Mouse (Mus musculus) intestine, embryonic 16.5 days (tissue): Measurements from ENCODE around the gene Nt5c3b. TPM values are rescaled to one million over a fixed set of nuclear protein-coding genes. Genes with fewer than 3 reads are reported as not detected.

Experiments
- ATAC-seq: fragments of 200-750 bp; cut with Nextera tagmentation; 2 replicates; pipeline ENCODE4 v1.8.0; 2017; ENCODE audit warnings: moderate TSS enrichment, moderate library complexity
- H3K27ac ChIP-seq: fragments of 300-500 bp; sonication (generic); 2 replicates; pipeline ENCODE4 v1.5.1; 2014; ENCODE audit warnings: mild to moderate bottlenecking, low read length
- H3K27me3 ChIP-seq: fragments of 300-500 bp; sonication (generic); replicated peaks from 2 replicates; pipeline ENCODE4 v1.6.1; 2014; ENCODE audit warnings: low read length, control low read depth, mixed read lengths; ENCODE audit not compliant: control insufficient read depth, insufficient read depth
- H3K36me3 ChIP-seq: fragments of 300-500 bp; sonication (generic); 2 replicates; pipeline ENCODE4 v1.6.1; 2014; ENCODE audit warnings: low read length, control low read depth; ENCODE audit not compliant: control insufficient read depth, insufficient read depth
- H3K4me1 ChIP-seq: fragments of 300-500 bp; sonication (generic); 2 replicates; pipeline ENCODE4 v1.6.1; 2014; ENCODE audit warnings: low read length, control low read depth, mixed read lengths; ENCODE audit not compliant: control insufficient read depth, insufficient read depth
- H3K4me2 ChIP-seq: fragments of 300-500 bp; sonication (generic); 2 replicates; pipeline ENCODE4 v1.6.1; 2014; ENCODE audit warnings: low read depth, low read length, control low read depth
- H3K4me3 ChIP-seq: fragments of 300-500 bp; sonication (generic); 2 replicates; pipeline ENCODE4 v1.5.1; 2014; ENCODE audit warnings: mild to moderate bottlenecking, low read length
- H3K9ac ChIP-seq: fragments of 300-500 bp; sonication (generic); 2 replicates; pipeline ENCODE4 v1.6.1; 2014; ENCODE audit warnings: low read depth, low read length
- H3K9me3 ChIP-seq: fragments of 300-500 bp; sonication (generic); 2 replicates; pipeline ENCODE4 v1.6.1; 2016; ENCODE audit warnings: low read length, control low read depth; ENCODE audit not compliant: control insufficient read depth
- WGBS: fragments of 180-500 bp; shearing (Covaris S2); extraction: QIAGEN DNeasy Blood & Tissue Kit; methylation state at CpG from one replicate; pipeline ENCODE4 v1.1.7; 2014; 5-methylcytosine and 5-hydroxymethylcytosine counted together
- polyA plus RNA-seq: library from polyadenylated mRNA; unstranded; fragments of >200 nt; fragmentation: Nextera tagmentation; extraction: Ambion mirVana; gene quantifications from 2 replicates; pipeline ENCODE4 v1.2.1, GENCODE M21; 2015

The Nt5c3b gene
- polyA plus RNA-seq, 1 experiment from 2014 or later, result 85.8 TPM

DNA sequence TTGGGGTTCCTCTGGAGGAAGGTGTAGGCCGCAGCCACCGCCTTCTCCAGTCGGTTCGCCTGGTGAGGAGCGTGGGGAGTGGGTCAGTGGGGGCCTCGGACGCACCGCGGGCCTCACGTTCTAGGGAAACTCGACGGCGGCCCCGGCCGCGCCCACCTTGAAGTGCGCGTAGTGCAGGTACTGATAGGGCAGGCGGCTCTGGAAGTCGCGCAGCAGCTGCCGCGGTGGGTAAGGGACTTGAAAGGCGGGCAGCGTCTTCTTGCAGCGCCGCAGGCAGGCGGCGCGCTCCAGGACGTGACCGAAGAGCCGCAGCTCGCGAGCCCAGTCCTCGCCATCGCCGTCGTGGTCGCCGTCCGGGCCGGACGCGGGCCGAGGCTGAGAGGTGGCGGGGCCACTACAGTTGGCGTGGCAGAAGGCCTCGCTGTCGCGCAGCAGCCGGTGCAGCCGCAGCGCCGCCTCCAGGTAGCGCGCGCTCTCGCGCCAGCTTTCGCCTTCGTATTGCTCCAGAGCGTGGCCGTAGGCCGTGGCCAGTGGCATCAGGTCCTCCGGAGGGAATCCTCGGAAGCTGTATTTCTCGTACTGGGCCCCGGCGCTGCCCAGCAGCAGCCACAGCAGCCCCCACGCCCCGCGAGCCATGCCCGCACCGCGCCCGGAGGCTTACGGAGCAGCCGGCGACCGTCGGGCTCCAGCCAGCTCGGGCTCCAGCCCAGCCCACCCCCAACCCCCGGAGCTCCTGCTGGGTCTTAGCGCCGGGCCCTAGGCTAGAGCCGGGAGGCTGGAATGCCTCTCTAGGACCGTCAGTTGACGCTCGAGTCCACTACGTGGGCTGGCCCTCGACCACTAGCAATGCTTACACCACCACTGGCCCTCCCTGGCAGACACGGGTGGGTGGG is 27.3 kb downstream of the Nt5c3b start, which contains the start of gene P3h4:
P3h4 (minus strand) TSS at position 816 of the 893 bp plus-strand sequence.
- 1% methylated on average over 93 of the region's 93 CpGs for WGBS
- no peaks in the 10 kb centered on the region for H3K27me3 ChIP-seq
- peak; percentile 91 for ATAC-seq
- peak within 1 kb of the TSS; percentile 93 for H3K27ac ChIP-seq
- peak within 1 kb of the TSS; percentile 90 for H3K9ac ChIP-seq
- H3K4me1 ChIP-seq, result peaks cover 35% of the 10 kb centered on the region
- H3K9me3 ChIP-seq, result no peaks in the 10 kb centered on the region
- H3K36me3 ChIP-seq, result no peaks in the 10 kb centered on the region
- peak within 1 kb of the TSS; percentile 72 for H3K4me3 ChIP-seq
- peak within 1 kb of the TSS; percentile 85 for H3K4me2 ChIP-seq

DNA sequence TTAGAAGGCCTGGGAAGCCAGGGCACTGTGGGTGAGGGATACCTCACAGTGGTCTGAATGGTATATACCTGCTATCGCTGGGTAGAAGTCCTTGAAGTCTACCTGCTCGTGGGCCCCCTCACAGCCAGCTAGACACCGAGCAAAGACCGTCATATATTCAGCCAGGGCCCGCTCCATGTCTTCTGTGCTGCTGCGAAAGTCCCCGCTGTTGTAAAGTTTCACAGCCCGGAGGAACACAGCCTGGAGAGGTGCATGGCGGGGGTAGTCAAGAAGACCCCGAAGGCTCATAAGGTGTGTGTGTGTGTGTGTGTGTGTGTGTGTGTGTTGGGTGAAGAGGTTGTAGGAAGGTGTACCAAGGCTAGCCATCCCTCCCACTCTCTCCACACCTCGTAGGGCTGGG is 28.1 kb downstream of the Nt5c3b start:
- Histone ChIP-seq H3K4me3 (peak overlapping the region; percentile 72), H3K9me3 (no peaks in the 10 kb centered on the region), H3K4me2 (peak overlapping the region; percentile 85), H3K9ac (peak overlapping the region; percentile 90), H3K27me3 (no peaks in the 10 kb centered on the region), H3K36me3 (no peaks in the 10 kb centered on the region), H3K27ac (peak overlapping the region; percentile 93; the same call in 1 of the 2 replicates), H3K4me1 (peaks cover 35% of the 10 kb centered on the region)
- 57% methylated on average over 11 of the region's 11 CpGs for WGBS
- ATAC-seq, result no peak

DNA sequence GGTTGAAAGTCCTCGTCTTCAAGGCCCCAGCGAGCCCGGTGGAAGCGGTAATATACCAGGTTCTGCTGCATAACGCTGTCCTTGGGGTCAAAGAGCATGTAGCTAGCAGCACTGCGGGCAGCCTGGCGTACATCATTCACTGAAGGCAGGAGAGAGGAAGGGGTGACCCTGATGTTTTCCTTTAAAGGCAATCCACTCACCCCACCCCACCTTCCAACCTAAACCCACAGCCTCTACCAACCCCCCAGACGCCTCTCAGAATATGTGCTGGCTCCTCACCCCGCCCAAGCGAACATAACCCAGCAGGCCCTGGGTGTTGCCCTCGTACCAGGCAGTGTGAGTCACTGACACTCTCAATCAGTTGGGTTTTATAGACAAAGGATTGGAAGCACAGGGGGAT is 29.9 kb downstream of the Nt5c3b start:
- no peak overlapping the region; the same call in 1 of the 2 replicates for H3K4me3 ChIP-seq
- no peaks in the 10 kb centered on the region for H3K27me3 ChIP-seq
- H3K4me1 ChIP-seq, result peaks cover 35% of the 10 kb centered on the region
- no peaks in the 10 kb centered on the region for H3K9me3 ChIP-seq
- H3K36me3 ChIP-seq, result no peaks in the 10 kb centered on the region
- ATAC-seq, result peak; percentile 29
- H3K9ac ChIP-seq, result peak overlapping the region; percentile 90
- H3K4me2 ChIP-seq, result peak overlapping the region; percentile 85
- peak overlapping the region; percentile 54 for H3K27ac ChIP-seq
- WGBS, result 37% methylated on average over 11 of the region's 11 CpGs

DNA sequence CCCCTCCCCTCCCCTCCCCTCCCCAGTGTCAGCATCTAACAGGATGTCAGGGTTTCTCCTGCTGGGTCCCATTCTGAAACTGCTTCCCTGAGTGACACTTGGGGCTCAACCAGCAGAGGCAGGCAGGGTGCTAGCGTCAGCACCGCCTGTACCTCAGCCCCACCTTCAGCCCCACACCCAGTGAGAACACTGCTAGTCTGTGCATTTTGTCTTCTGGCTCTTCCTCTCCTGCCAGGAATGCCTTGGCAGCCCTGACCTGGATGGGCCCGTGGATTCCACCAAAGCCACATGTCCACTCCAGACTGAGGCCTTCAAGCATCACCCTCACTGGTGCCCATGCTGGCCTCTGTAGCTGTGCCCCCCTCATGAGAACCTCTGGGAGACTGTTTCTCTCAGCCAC is 31.9 kb downstream of the Nt5c3b start:
- Histone ChIP-seq H3K27ac (no peak overlapping the region), H3K4me1 (peaks cover 29% of the 10 kb centered on the region), H3K4me2 (no peak overlapping the region), H3K27me3 (no peaks in the 10 kb centered on the region), H3K4me3 (no peak overlapping the region), H3K36me3 (no peaks in the 10 kb centered on the region), H3K9me3 (no peaks in the 10 kb centered on the region), H3K9ac (no peak overlapping the region)
- WGBS, result 63% methylated on average over 3 of the region's 3 CpGs
- ATAC-seq, result no peak

DNA sequence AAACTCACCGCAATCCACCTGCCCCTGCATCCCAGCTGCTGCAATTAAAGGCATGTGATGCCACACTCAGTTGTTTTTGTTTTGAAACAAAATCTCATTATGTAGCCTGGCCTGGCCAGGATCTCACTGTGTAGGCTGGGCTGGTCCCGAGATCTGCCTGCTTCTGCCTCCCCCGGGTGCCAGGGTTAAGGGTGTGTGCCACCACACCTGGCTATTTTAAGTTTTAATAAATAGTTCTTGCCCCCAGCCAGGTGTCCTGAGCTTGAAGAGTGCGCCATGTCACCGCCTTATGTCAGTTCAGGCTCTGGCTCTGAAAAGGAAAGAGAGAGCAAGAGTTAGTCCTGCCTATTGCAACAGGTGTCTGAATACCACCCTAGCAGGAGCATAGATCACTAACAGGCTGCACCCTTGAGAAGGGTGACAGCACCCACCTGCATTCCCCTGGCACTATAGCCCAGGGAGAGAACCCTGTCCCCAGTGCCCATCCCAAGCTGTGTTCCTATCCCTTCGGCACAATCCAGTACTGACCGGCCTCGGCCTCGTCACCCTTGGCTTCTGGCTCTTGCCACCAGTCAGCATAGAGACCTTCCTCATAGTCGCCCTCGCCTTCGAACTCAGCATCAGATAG is 32.7 kb downstream of the Nt5c3b start:
- Histone ChIP-seq H3K9me3 (no peaks in the 10 kb centered on the region), H3K36me3 (no peaks in the 10 kb centered on the region), H3K27ac (no peak overlapping the region), H3K9ac (no peak overlapping the region), H3K27me3 (no peaks in the 10 kb centered on the region), H3K4me1 (peaks cover 31% of the 10 kb centered on the region), H3K4me2 (no peak overlapping the region), H3K4me3 (no peak overlapping the region)
- no peak for ATAC-seq
- WGBS, result 93% methylated on average over 12 of the region's 12 CpGs

DNA sequence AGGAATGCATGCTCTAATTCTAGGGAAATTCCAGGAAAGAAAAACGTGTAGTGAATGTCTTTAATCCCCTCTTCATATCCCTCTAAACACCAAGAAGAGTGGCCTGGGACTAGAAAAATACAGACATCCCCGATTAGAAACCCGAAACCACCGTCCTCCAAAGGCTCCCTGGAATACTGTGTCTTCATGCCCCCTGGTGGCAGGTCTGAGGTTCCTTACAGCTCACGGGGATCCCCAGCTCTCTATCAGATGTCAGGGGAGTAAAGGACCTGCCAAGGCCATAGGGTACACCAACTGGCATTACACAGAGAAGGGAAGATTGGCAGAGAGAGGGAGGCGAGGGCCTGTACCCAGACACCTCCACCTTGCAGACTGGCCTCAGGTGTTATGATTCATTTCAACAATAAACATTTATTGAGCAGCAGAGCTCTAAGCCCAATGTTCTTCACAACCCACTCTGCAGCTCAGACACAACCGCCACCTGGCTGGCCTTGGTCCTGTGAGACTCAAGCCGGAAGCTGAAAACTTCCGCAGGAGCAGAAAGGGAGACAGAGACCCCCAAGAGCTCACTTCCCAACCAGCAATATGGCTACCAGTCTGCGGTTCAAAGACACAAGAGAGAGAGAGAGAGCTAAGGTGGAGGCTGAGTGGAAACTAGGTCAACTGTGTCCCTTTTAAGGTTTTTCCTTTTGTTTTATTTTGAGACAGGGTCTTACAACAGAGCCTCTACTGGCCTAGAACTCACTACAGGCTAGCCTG is 33.4 kb downstream of the Nt5c3b start:
- Histone ChIP-seq H3K4me1 (peaks cover 31% of the 10 kb centered on the region), H3K9me3 (no peaks in the 10 kb centered on the region), H3K9ac (no peak overlapping the region), H3K27ac (no peak overlapping the region), H3K4me2 (no peak overlapping the region), H3K4me3 (no peak overlapping the region), H3K36me3 (no peaks in the 10 kb centered on the region), H3K27me3 (no peaks in the 10 kb centered on the region)
- no peak for ATAC-seq
- WGBS, result 41% methylated on average over 10 of the region's 10 CpGs

DNA sequence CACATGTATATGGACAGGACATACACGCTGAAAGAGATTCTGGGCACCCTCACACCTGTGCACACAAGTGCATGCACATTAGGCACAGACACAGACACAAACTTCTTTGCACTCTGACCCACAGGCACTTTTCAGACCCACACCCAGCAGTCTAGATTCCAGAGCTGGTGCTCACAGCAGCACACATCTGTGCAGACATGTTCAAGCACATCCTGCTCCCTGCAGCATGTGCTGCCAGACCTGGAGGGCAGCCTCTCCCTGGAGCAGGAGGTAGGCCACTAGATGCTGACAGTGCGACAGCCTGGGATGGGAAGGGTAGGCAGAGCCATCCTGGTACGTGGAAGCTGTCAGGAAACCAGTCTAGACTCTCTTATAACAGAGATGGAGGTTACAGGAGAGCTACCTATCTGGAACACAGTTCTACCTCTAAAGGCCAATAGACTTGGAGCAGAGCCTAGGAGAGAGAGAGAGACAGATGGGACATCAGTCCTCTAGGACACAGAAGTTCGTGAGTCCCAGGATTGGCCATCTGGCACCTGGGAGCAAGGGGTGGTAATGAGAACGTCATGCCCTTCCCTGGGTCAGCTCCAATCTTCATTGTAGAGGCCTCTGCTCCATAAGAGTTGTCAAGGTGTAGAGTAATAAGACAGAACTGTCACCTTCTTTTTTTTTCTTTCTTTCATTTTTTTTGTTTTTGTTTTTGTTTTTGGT is 34.5 kb downstream of the Nt5c3b start:
- 83% methylated on average over 5 of the region's 5 CpGs for WGBS
- H3K36me3 ChIP-seq, result no peaks in the 10 kb centered on the region

DNA sequence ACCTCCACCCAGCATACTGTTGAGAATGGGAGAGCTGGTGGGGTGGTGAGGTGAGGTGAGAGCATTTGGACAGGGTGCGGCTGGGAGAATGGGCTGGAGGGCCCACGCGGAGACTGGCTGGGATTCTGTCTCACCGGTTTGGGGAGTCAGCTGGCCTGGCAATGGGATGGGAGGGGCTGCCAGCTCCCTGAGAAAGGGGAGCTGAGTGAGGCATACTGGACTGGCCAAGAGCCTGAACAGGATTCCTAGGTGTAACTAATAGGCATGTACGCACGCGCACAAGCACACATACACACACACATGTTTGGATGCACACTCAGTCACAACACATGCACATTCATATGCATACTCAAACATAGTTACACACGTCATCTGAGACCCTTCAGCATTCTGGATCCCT is 35.3 kb downstream of the Nt5c3b start:
- no peaks in the 10 kb centered on the region for H3K27me3 ChIP-seq
- WGBS, result 76% methylated on average over 8 of the region's 8 CpGs
- H3K27ac ChIP-seq, result no peak overlapping the region
- no peaks in the 10 kb centered on the region for H3K9me3 ChIP-seq
- H3K4me3 ChIP-seq, result no peak overlapping the region
- H3K9ac ChIP-seq, result no peak overlapping the region
- H3K4me1 ChIP-seq, result peaks cover 26% of the 10 kb centered on the region
- ATAC-seq, result no peak
- H3K36me3 ChIP-seq, result no peaks in the 10 kb centered on the region
- H3K4me2 ChIP-seq, result no peak overlapping the region

More for the DNA sequence above, 34.5 kb downstream of the Nt5c3b start:
- H3K27ac ChIP-seq, result no peak overlapping the region
- ATAC-seq, result no peak
- no peaks in the 10 kb centered on the region for H3K27me3 ChIP-seq
- H3K4me2 ChIP-seq, result no peak overlapping the region
- H3K4me3 ChIP-seq, result no peak overlapping the region
- no peak overlapping the region for H3K9ac ChIP-seq
- no peaks in the 10 kb centered on the region for H3K9me3 ChIP-seq
- peaks cover 31% of the 10 kb centered on the region for H3K4me1 ChIP-seq
